ENCODE assay signal across 36 mouse cellular contexts in genomic region chr12:103361539-103362307, GRCm38 (mm10). TPM values are rescaled to one million over a fixed set of nuclear protein-coding genes. Genes with fewer than 3 reads are reported as not detected.
A peak's percentile ranks its signal among the peaks of the same experiment; 100 is the strongest.
DNase-seq lines count a peak whose midpoint lies in the region; ATAC-seq lines count a peak whose summit lies in the region.
"Had no signal": no experiment of that assay in that cellular context is flagged by ENCODE, and none has a peak within 500 bp of the region (broad histone marks: within the 10 kb centered on the region; RNA-seq: fewer than 3 reads in every experiment).

No protein-coding gene starts in this region.

- WGBS in heart, embryonic 13.5 days: 79% methylated on average over 17 of the region's 17 CpGs
- whole genome bisulfite sequencing in heart, embryonic 12.5 days: 80% methylated on average over 17 of the region's 17 CpGs
- 80% methylated on average over 17 of the region's 17 CpGs for WGBS in heart, embryonic 16.5 days

- peaks cover 30% of the 10 kb centered on the region for H3K4me1 ChIP-seq in heart, embryonic 13.5 days
- H3K4me1 ChIP-seq in heart, embryonic 12.5 days (replicated peaks): peaks cover 15% of the 10 kb centered on the region
- H3K4me1 ChIP-seq in heart, embryonic 16.5 days (ENCODE audit: control insufficient read depth, insufficient read depth, low read length): peaks cover 27% of the 10 kb centered on the region
- H3K4me1 ChIP-seq: forebrain, embryonic 13.5 days; limb, embryonic 10.5 days; limb, embryonic 15.5 days; liver, embryonic 15.5 days; midbrain, embryonic 15.5 days; neural tube, embryonic 15.5 days had no signal

- intact Hi-C loops in heart, postnatal 14 days (cut with DNase I): no loop called here

- peak overlapping the region; percentile 8; the same call in 1 of the 2 replicates for H3K27ac ChIP-seq in heart, embryonic 13.5 days (replicated peaks)
- no peak overlapping the region for H3K27ac ChIP-seq in heart, embryonic 12.5 days (ENCODE audit: poor library complexity, severe bottlenecking)
- H3K27ac ChIP-seq in heart, embryonic 16.5 days (ENCODE audit: low read length): peak overlapping the region; percentile 38
- H3K27ac ChIP-seq: embryonic facial prominence, embryonic 10.5 days; embryonic facial prominence, embryonic 15.5 days; forebrain, embryonic 13.5 days; hindbrain, embryonic 13.5 days; limb, embryonic 10.5 days; limb, embryonic 15.5 days; liver, embryonic 15.5 days; midbrain, embryonic 10.5 days; midbrain, embryonic 15.5 days; neural tube, embryonic 15.5 days had no signal

- H3K27me3 ChIP-seq in heart, embryonic 13.5 days (replicated peaks): no peaks in the 10 kb centered on the region
- no peaks in the 10 kb centered on the region for H3K27me3 ChIP-seq in heart, embryonic 12.5 days (replicated peaks)
- H3K27me3 ChIP-seq in heart, embryonic 16.5 days (ENCODE audit: control insufficient read depth, insufficient read depth, low read length): no peaks in the 10 kb centered on the region
- H3K27me3 ChIP-seq: embryonic facial prominence, embryonic 15.5 days; forebrain, embryonic 13.5 days; hindbrain, embryonic 13.5 days; limb, embryonic 15.5 days; midbrain, embryonic 15.5 days; neural tube, embryonic 15.5 days had no signal

- H3K9ac ChIP-seq in heart, embryonic 13.5 days: no peak overlapping the region
- H3K9ac ChIP-seq in heart, embryonic 12.5 days: no peak overlapping the region
- H3K9ac ChIP-seq in heart, embryonic 16.5 days (ENCODE audit: low read length): no peak overlapping the region; the same call in 1 of the 2 replicates
- H3K9ac ChIP-seq: embryonic facial prominence, embryonic 15.5 days; forebrain, embryonic 13.5 days; hindbrain, embryonic 13.5 days; limb, embryonic 15.5 days; liver, embryonic 15.5 days; lung, embryonic 14.5 days; midbrain, embryonic 15.5 days; neural tube, embryonic 15.5 days had no signal

- peak; percentile 98 for DNase-seq in heart, adult 11 months
- DNase-seq in heart, postnatal 14 days: no peak
- DNase-seq in skeletal muscle tissue, adult 2 months (ENCODE audit: low read depth, low spot score): peak; percentile 62
- no peak for DNase-seq in kidney, postnatal 14 days
- DNase-seq: adrenal gland, adult 8-10 months; B cell, adult 2 months; cerebellum, adult 2 months; cerebellum, postnatal 14 days; kidney, adult 9 months; kidney, postnatal 10 days; layer of hippocampus, adult 9-11 months; lung, embryonic 14.5 days; lung, postnatal 14 days; retina, postnatal 1 day; right cerebral cortex, postnatal 14 days; thymus, postnatal 14 days had no signal

- no peak for ATAC-seq in heart, embryonic 13.5 days (ENCODE audit: extremely low read depth, insufficient number of reproducible peaks, low FRiP score, low TSS enrichment)
- ATAC-seq in heart, embryonic 12.5 days (ENCODE audit: insufficient number of reproducible peaks, low FRiP score): no peak
- no peak for ATAC-seq in heart, embryonic 16.5 days (replicated peaks; ENCODE audit: extremely low read depth, insufficient read depth, low FRiP score)
- ATAC-seq: activated CD4-positive, CD25-positive, alpha-beta regulatory T cell, adult 4 months; forebrain, embryonic 13.5 days; intestine, postnatal 0 days; midbrain, embryonic 15.5 days had no signal

- no peak overlapping the region for H3K4me2 ChIP-seq in heart, embryonic 13.5 days
- H3K4me2 ChIP-seq in heart, embryonic 12.5 days: no peak overlapping the region
- H3K4me2 ChIP-seq in heart, embryonic 16.5 days (ENCODE audit: low read depth, low read length): no peak overlapping the region
- H3K4me2 ChIP-seq: embryonic facial prominence, embryonic 15.5 days; forebrain, embryonic 13.5 days; hindbrain, embryonic 13.5 days; limb, embryonic 15.5 days; liver, embryonic 15.5 days; lung, embryonic 14.5 days; midbrain, embryonic 15.5 days; neural tube, embryonic 15.5 days had no signal

- no peaks in the 10 kb centered on the region for H3K36me3 ChIP-seq in heart, embryonic 13.5 days
- no peaks in the 10 kb centered on the region for H3K36me3 ChIP-seq in heart, embryonic 12.5 days
- no peaks in the 10 kb centered on the region for H3K36me3 ChIP-seq in heart, embryonic 16.5 days (ENCODE audit: control insufficient read depth, insufficient read depth)
- H3K36me3 ChIP-seq: embryonic facial prominence, embryonic 10.5 days; embryonic facial prominence, embryonic 15.5 days; hindbrain, embryonic 13.5 days; limb, embryonic 10.5 days; limb, embryonic 15.5 days; liver, embryonic 15.5 days; midbrain, embryonic 10.5 days; midbrain, embryonic 15.5 days; neural tube, embryonic 15.5 days had no signal

- no peak overlapping the region for H3K4me3 ChIP-seq in heart, embryonic 13.5 days
- no peak overlapping the region for H3K4me3 ChIP-seq in heart, embryonic 12.5 days
- no peak overlapping the region for H3K4me3 ChIP-seq in heart, embryonic 16.5 days (ENCODE audit: low read length)
- H3K4me3 ChIP-seq: embryonic facial prominence, embryonic 10.5 days; embryonic facial prominence, embryonic 15.5 days; forebrain, embryonic 13.5 days; hindbrain, embryonic 13.5 days; limb, embryonic 10.5 days; limb, embryonic 15.5 days; liver, embryonic 15.5 days; midbrain, embryonic 10.5 days; midbrain, embryonic 15.5 days; neural tube, embryonic 15.5 days had no signal

- H3K9me3 ChIP-seq in heart, embryonic 13.5 days: no peaks in the 10 kb centered on the region
- H3K9me3 ChIP-seq in heart, embryonic 12.5 days (replicated peaks): no peaks in the 10 kb centered on the region
- H3K9me3 ChIP-seq in heart, embryonic 16.5 days (replicated peaks; ENCODE audit: control insufficient read depth, low read length): no peaks in the 10 kb centered on the region
- H3K9me3 ChIP-seq: embryonic facial prominence, embryonic 10.5 days; embryonic facial prominence, embryonic 15.5 days; forebrain, embryonic 13.5 days; hindbrain, embryonic 13.5 days; limb, embryonic 10.5 days; limb, embryonic 15.5 days; liver, embryonic 15.5 days; midbrain, embryonic 10.5 days; midbrain, embryonic 15.5 days; neural tube, embryonic 15.5 days had no signal

RNA-seq across cellular contexts. Expression of gene Asb2, which starts 5.9 kb away (rescaled TPM):
- 100 to 1,000 TPM; 470 to 485 TPM for total RNA-seq in heart, postnatal 14 days (2021)
- polyA plus RNA-seq in heart, embryonic 13.5 days (2015; fragmentation: Nextera tagmentation; extraction: Ambion mirVana): 164 and 183 TPM in 2 replicates
- polyA plus RNA-seq in heart, embryonic 12.5 days (2016; fragmentation: Nextera tagmentation; extraction: Ambion mirVana): 218 TPM in 2 replicates
- 253 and 264 TPM in 2 replicates for polyA plus RNA-seq in heart, embryonic 16.5 days (2015; fragmentation: Nextera tagmentation; extraction: Ambion mirVana)

RNA-seq across cellular contexts. Expression of gene Otub2, which starts 26.8 kb away (rescaled TPM):
- 1 to 10 TPM; 3.6 to 4.0 TPM for total RNA-seq in heart, postnatal 14 days (2021)
- polyA plus RNA-seq in heart, embryonic 13.5 days (2015; fragmentation: Nextera tagmentation; extraction: Ambion mirVana): 13.8 and 15.8 TPM in 2 replicates
- polyA plus RNA-seq in heart, embryonic 12.5 days (2016; fragmentation: Nextera tagmentation; extraction: Ambion mirVana): 17.7 and 18.4 TPM in 2 replicates
- 9.9 and 11.7 TPM in 2 replicates for polyA plus RNA-seq in heart, embryonic 16.5 days (2015; fragmentation: Nextera tagmentation; extraction: Ambion mirVana)

RNA-seq across cellular contexts. Expression of gene 9330161L09Rik, which starts 45.9 kb away (rescaled TPM):
- total RNA-seq in heart, postnatal 14 days (2021): 1 to 10 TPM in 1 of 2 experiments, under 1 TPM in 1; 0.48 to 1.3 TPM
- 0.39 and 0.60 TPM in 2 replicates for polyA plus RNA-seq in heart, embryonic 13.5 days (2015; fragmentation: Nextera tagmentation; extraction: Ambion mirVana)
- 0.39 and 0.46 TPM in 2 replicates for polyA plus RNA-seq in heart, embryonic 12.5 days (2016; fragmentation: Nextera tagmentation; extraction: Ambion mirVana)
- 0.15 and 0.38 TPM in 2 replicates for polyA plus RNA-seq in heart, embryonic 16.5 days (2015; fragmentation: Nextera tagmentation; extraction: Ambion mirVana)
- polyA plus RNA-seq: intestine, postnatal 0 days had no signal

RNA-seq across cellular contexts. Expression of gene Fam181a, which starts 50.9 kb away (rescaled TPM):
- total RNA-seq in heart, postnatal 14 days (2021): not detected
- polyA plus RNA-seq in heart, embryonic 13.5 days (2015; fragmentation: Nextera tagmentation; extraction: Ambion mirVana): not detected in 2 replicates
- polyA plus RNA-seq in heart, embryonic 12.5 days (2016; fragmentation: Nextera tagmentation; extraction: Ambion mirVana): 0.20 TPM in 1 of 2 replicates, not detected in the other
- polyA plus RNA-seq in heart, embryonic 16.5 days (2015; fragmentation: Nextera tagmentation; extraction: Ambion mirVana): not detected in 2 replicates
- total RNA-seq: adrenal gland, adult 8-10 months; adrenal gland, postnatal 4 days; ES-E14; heart, postnatal 10 days had no signal
- polyA plus RNA-seq: activated CD4-positive, CD25-positive, alpha-beta regulatory T cell, adult 4 months; embryonic facial prominence, embryonic 15.5 days; intestine, postnatal 0 days; limb, embryonic 10.5 days; limb, embryonic 15.5 days; liver, embryonic 15.5 days; stomach, embryonic 16.5 days; urinary bladder, adult 2 months had no signal

Comparison
In these comparisons a context has a peak if more than half of its experiments do, and no peak if none do; other contexts are left out.
1. DNase-seq: peak in heart, adult 11 months (single experiment) and skeletal muscle tissue, adult 2 months (single experiment); none in heart, postnatal 14 days (0 of 2) and kidney, postnatal 14 days (single experiment).